Mouse (Mus musculus): ENCODE data around the gene Kansl2.

Gene Kansl2

GRCm38 (mm10) chr15:98504514-98504913 is 29.6 kb downstream of the Kansl2 start:
- DNase-seq (ENCODE audit: low spot score in 2 of 2) = peak; percentile 27 to 42

DNA sequence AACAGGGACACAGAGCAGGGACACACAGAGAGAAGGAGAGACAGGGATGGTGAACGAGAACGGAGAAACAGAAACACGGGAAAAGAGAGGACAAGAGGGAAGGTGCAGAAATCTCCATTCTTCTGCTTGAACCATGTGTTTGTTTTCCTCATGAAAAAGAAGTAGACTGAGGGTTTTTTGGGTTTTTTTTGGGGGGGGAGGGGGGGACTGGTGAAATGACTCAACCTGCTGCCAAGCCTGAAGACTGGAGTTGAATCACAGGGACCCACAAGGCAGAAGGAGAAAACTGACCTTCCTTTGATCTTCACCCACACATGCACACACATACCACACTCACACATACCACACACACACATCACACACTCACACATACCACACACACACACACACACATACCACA is 30.7 kb downstream of the Kansl2 start:
- DNase-seq (ENCODE audit: low spot score in 2 of 2) = no peak

DNA sequence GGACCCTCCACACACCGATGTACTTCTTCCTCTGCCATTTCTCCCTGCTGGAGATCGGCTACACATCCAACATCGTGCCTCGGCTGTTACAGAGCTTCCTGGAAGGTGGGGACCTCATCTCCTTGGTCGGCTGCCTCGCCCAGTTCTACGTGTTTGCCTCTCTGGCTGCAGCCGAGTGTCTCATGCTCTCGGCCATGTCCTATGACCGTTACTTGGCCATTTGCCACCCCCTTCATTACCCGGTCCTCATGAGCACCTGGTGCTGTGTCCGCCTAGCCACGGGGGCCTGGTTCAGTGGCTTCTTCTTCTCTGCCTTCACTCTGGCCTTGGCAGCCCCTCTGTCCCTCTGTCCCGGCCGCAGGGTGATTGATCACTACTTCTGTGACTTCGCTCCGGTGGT is 36.4 kb downstream of the Kansl2 start:
- no peak for DNase-seq (ENCODE audit: low spot score in 2 of 2)

- no peak for DNase-seq (ENCODE audit: low spot score in 2 of 2)
Measured at GRCm38 (mm10) chr15:98492102-98492501, 42.0 kb downstream of the Kansl2 start, which contains the start of gene Olfr279. Gene Olfr279 (plus strand): TSS chr15:98492402.

GRCm38 (mm10) chr15:98491332-98491731 is 42.7 kb downstream of the Kansl2 start:
- DNase-seq (ENCODE audit: low spot score in 2 of 2) = no peak

GRCm38 (mm10) chr15:98486433-98487021 is 47.5 kb downstream of the Kansl2 start:
- DNase-seq (ENCODE audit: low spot score in 2 of 2) = no peak

DNA sequence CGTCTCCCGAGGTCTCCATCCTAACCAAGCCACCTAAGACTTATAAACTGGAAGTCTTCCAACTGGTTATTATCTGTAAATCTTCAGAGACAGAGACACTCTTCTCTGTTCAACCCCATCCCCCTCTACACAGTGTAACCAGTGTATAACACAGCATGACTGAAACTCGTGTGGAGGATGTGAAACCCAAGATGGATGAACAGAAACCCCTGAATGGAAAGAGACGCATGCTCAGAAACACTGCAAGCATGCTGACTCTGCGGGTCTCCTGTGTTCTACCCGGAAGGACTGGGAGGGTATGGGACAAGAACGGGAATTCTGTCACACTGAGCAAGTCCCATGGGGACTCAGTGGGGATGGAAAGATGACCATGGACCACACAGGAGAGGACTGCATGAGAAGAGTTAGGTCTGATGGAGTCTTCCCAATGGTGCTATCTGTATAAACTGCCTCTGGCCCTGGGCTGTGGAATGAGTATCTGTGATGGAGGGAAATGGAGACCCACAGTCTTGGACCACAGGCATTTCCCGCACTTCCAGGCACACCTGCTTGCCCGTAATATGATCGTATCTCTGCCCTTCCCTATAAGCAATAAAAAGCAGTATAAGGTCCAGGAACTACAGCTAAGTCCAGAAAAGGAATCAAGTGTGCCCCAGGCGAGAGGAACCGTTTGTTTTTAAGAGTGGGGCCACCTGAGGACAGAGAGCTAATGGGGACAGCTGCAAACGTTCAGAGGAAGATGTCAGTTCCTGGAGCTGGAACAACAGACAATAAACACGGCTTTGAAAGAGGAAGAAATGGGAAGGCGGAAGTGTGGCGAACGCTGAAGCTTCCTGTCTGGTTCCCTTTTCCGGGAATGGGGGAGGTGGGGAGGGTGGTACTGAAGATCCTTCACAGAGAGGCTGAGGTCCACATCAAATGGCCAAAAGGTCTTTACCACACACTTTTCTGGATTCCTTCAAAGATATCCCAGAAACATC is 49.9 kb downstream of the Kansl2 start:
- no peak for DNase-seq (ENCODE audit: low spot score in 2 of 2)

- no peak for DNase-seq (ENCODE audit: low spot score in 2 of 2)
Measured at GRCm38 (mm10) chr15:98482701-98483100, 51.4 kb downstream of the Kansl2 start, which contains the start of gene Lalba. Gene Lalba (minus strand): TSS chr15:98482721.

DNA sequence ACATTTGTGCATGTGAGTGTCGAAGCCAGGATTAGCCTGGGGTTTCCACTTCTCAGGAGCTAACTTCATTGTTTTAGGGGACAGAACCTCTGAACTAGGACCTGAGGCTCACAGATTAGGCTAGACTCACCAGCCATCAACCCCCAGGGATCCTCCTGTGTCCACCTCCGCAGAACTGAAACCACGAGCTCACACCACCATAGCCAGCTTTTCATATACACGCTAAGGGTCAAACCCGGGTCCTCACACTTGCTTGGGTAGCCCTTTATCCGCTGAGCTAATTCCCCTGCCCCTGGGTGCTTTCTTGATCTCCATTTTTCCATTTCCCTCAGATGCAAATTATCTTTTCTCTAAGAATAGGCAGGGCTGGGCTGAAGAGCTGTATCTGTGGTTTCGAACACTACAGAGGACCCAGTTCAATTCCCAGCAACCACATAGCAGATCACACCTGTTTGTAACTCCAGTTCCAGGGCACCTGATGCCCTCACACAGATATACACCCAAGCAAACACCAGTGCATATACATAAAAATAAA is 54.4 kb downstream of the Kansl2 start:
- DNase-seq (ENCODE audit: low spot score in 2 of 2) = no peak

- DNase-seq (ENCODE audit: low spot score in 2 of 2) = no peak
Measured at GRCm38 (mm10) chr15:98476281-98476680, 57.8 kb downstream of the Kansl2 start.

DNA sequence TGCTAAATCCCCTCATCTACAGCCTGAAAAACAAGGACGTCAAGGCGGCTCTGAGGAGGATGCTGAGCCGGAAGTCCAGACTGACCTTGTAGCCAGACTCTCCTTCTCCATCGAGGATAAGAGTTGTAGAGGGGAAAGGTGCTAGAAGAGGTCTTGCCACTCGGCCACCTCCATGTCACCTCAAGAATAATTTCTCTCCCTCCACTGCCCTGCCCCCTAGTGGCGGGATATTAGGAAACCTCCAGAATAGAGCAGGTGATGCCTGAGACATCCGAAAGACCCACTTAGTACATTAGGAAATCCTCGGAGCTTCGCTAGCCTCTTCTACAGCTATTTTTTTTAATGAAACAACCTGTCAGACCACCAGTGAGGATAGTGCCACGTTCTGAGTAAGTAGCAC is 58.7 kb downstream of the Kansl2 start:
- DNase-seq (ENCODE audit: low spot score in 2 of 2) = no peak

DNA sequence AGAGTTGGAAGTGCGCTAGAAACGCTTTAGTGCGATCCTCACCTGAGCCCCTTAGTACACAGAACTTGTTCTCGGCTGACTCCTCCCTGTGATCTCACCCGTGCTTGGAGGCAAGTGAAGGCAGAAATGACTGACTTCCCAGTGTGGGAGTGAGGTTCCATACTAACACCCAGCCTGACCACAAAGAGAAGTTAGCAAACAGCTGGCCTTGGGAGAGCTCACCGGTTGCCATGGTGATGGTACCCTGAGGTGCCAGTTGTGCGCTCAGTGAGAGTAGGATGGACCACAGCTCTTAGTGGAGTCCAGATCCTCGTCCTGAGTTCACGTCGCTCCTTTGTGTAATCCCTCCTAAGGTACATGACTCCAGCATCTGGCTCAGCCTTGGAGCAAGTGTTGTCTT is 59.1 kb downstream of the Kansl2 start:
- no peak for DNase-seq (ENCODE audit: low spot score in 2 of 2)

- no peak for DNase-seq (ENCODE audit: low spot score in 2 of 2)
Measured at GRCm38 (mm10) chr15:98471539-98471938, 62.5 kb downstream of the Kansl2 start.

DNA sequence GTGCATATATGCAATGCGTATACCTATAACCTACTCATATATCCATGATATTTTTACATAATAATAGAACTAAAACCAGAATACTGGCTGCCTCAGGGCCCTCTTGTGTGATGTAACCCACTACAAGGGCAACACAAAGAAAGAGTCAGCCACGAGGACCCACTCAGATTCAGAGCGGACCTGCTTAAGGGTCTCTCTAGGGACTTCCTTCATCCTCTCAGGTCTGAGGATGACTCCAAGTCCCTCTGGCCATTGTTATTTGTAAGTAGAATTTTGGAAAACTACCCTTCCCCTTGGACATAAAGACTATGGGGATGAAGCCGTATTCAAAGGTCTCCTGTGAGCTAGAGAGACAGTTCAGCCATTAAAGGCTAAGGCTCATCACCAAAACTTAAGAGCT is 64.5 kb downstream of the Kansl2 start, which contains the start of gene OR5BS1P:
Gene OR5BS1P, plus strand, starts transcription at position 301 of the 400 bp plus-strand sequence.
- DNase-seq (ENCODE audit: low spot score in 2 of 2) = no peak
